Mouse (Mus musculus) layer of hippocampus, adult 11-12 months (tissue): ENCODE measurements around the gene Cyp2j9.
A peak's percentile ranks its signal among the peaks of the same experiment; 100 is the strongest.
"Not testable (repeated sequence)": the region's sequence is repeated elsewhere in the genome, so short reads cannot be mapped to it uniquely, and the experiment has no call there.

ENCODE experiments used
- DNase-seq: peaks from one replicate; pipeline ENCODE4 v3.0.0; 2022; ENCODE audit warnings: low spot score

Cyp2j9 gene

DNA sequence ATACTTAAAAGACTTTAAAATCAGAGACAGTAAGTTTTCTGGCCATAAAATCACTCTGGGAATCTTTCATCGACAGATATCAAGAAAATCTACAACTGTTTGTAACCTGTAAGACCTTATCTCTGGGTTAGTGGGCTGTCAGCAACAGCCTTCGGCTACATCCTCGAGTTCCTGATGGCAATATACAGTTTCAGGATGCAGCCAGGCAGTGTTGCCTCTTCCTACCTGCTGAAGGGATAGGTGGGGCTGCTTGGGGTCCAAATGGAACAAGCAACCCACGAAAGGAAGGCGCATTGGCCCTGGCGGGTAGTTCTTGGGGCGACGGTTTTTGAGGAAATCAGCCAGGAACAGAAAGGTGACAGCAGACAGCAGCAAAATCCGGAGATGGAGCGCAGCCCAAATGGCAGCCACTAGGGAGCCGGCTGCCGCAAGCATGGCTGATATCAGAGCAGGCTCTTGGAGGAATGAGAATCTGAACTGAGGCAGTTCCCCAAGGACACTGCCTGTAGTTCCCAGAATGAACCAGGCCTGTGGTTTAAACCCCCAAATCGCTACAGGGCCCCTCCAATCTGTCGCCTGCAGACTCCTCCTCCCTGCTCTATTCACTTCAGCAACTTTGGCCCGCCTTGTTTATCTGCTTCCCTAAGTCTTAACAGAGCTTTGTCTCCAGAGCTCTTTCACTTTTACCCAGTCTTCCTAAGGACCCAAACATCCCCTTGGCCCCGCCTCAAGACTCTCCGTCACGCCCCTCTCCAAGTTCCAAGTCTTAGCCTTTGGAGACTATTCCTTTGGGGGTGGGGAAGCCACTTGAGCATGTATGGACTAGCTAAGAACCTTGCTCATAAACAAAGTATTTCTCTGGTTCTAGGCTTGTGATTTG is at the start of gene Cyp2j9:
Cyp2j9 (minus strand) TSS at position 668 of the 880 bp plus-strand sequence.
- no peak for DNase-seq

DNA sequence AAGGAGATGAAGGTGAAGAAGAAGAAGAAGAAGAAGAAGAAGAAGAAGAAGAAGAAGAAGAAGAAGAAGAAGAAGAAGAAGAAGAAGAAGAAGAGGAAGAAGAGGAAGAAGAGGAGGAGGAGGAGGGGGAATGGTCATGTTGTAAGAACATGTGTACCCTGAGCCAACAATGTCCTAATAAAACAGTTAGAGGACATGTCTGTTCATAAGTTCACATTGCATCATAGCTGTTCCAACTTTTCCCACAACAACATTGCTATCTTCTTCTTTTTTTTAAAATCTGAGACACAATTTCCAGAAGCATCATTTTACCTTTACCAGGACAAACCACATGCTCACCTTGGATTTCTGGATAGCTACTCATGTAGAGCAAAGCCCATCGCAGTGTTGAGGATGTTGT is 44.1 kb upstream of the Cyp2j9 start:
- no peak for DNase-seq

DNA sequence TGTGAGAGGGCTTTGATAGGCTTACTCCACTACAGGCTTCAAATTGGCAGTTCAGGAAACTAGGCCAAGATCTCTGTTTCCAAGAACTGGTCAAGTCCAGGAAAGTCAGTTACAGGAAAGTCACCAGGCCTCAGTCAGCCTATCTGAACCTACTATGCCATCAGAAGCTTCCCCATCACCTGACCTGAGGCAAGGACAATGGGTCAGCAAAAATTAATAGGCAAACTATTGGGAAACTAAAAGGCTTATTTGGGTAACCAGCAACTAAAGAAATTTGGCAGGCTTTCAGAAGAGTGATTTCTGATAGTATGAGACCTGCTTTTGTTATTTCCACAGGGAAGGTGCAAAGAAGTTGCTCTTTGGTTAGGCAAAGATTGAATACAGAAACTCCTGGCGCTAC is 31.1 kb upstream of the Cyp2j9 start:
- DNase-seq = no peak

GRCm38 (mm10) chr4:96591791-96592150 is 393 bp upstream of the Cyp2j9 start:
- peak; percentile 81 for DNase-seq

DNA sequence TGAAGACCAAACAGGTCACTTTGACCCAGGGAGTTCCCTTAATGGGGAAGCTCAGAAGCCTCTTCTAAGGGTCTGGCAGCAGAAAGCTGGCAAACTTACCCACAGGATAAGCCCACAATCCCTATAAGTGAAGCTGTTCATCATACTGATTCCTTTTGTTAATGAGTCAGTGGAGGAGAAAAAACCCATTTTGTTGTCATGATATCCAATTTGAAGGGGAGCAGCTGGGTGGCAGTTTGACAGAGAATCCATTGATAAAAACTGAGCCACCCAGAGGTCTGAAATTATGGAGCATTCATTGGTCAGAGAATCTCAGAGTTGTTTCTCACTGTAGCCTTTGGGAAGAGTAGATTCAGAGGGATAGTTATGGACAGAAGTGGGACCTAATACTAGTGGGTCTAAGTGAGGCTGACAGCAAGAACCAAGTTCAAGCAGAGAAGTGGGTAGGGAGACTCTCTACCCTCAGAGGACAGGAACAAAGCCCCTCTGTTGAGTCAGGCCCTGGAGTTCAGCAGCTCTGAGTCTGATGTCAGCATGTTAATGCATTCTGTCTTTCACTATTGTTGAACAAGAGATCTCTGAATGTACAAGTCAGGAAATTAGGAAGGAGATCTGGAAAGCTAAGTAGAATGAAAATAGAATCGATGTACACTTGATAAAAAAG is 9.8 kb downstream of the Cyp2j9 start:
- peak; percentile 25 for DNase-seq

- not testable (repeated sequence) for DNase-seq
These were observed 11.0 kb downstream of the Cyp2j9 start for GRCm38 (mm10) chr4:96580351-96580750.

DNA sequence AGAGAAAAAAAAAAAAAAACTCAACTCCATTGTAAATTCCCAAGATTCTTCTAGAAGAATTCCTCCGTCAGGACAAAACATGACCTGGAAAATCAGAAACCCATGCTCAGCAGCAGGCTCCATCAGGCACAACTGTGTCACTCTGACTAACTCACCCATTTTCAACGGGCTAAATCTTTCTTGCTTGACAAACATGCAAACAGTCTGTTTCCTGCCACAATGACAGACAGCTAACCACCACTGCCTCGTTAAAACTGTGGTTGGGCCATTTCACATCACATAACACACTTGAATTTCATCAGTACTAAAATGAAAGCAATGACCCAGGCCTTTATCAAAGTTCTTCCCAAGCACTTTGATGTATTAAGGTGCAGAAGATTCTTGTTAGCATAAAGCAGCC is 21.9 kb downstream of the Cyp2j9 start:
- no peak for DNase-seq

DNA sequence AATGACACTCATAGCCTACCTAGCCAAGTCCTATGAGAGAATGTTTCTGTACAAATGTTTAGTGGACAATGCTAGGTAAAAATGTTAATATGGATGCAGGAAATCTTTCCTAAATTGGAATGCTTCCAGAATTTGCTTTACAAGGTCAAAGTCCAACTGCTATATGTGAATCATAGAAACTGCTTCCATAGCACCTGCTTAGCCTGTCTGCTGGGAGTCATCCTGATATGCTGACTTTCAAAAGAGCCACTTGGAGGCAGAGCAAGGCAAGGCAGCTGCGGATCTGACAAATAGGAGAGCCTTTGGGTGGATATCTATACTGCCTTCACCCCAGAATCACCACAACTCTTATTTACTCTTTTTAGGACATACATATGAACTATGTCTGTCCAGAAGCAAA is 23.4 kb downstream of the Cyp2j9 start:
- no peak for DNase-seq

- no peak for DNase-seq
These were observed 25.6 kb downstream of the Cyp2j9 start for GRCm38 (mm10) chr4:96565808-96566207.

DNA sequence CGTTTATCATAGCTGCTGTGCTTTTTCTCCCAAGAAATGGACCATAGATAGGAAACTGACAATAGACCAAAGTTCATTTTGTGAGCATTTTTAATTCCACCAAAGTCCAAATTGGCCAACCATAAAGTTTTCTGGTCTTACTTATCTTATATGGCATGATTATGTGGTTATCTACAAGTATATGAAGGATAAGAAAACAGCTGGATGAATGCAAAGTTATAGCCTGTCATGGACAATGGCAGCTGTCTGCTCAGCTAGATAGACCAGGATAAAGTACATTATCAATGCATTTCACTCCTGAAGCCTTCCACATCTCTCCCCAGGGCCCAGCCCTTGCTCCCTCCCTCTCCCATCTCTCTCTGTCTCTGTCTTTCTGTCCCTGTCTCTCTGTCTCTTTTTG is 30.9 kb downstream of the Cyp2j9 start:
- no peak for DNase-seq

- DNase-seq = no peak
These were observed 31.6 kb downstream of the Cyp2j9 start for GRCm38 (mm10) chr4:96559781-96560180.

GRCm38 (mm10) chr4:96553133-96553819 is 38.1 kb downstream of the Cyp2j9 start, which contains the start of gene Cyp2j6:
Gene Cyp2j6 (minus strand): TSS chr4:96553661.
- peak; percentile 28 for DNase-seq

DNA sequence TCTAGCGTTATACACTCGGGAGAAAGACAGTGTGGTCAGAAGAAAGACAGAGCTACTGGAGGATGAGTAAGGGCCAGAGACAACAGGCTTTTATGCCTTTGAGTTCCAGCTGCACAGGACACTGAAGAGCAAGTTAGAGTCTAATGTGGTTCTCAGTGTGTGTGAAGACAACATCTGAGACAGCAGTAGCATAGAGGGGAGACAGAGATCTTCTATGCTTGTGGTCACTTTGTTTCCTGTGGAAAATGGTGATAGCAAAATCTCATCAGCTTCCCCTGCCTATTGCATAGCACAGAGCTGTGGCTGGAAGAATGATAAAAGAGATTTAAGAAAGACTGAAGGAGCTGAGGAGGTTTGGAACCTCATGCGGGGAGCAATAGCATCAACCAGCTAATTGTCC is 39.8 kb downstream of the Cyp2j9 start:
- no peak for DNase-seq

DNA sequence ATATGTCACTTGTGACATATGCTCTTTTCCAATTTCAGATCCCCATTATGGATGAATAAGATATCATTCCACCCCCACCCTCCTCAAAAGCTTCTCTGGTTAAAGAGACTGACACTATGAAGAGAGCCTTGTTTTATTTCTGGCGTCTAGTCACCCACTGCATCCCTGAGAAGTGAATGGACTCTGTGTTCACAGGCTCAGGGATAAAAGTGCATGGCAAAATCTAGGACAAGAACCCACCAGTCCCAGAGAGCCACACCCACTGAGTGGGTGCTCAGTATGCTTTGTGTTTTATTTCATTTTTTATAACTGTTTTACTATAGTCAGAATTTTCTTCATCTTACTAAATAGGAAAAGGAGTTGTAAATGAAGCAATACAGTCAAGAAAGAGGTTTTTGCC is 45.4 kb downstream of the Cyp2j9 start:
- peak; percentile 8 for DNase-seq

DNA sequence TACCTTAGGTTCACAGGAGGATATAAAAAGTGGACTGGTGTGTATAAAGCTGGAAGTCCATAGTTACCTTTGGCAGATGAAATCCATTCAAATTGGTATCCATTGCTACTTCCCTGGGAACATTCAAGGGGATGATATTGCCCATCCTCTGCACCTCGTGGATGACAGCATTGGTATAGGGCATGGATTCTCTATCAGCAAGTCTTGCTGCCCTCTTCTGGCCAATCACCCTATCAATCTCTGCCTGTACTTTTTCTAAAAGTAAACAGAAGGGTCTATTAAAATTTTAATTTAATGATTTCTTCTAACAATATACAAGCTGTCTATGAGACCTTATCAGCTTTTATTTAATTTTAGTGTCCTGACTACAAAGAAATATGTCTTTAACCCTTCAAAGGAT is 65.6 kb downstream of the Cyp2j9 start:
- DNase-seq = peak; percentile 21

DNA sequence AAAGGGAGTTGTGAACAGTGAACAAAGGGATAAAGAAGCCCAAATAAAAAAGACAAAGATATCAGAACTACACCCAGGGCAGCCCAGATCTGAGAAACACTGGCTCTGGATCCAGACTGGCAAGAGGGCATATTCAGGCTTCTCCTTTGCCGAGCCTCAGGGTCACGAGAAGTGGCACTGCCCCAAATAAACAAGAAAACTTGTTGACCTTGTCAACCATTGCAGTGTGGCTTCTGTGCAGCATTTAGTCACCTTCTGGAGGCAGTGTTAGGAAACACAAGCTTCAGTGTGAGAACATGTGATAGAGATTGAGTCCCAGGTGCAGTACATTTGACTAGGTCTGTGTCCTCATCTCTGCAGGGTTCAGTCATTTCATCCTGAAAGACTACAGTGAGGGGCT is 69.1 kb downstream of the Cyp2j9 start:
- DNase-seq = no peak
